Mouse (Mus musculus) intestine, postnatal 0 days (tissue): Measurements from ENCODE around the gene Gsk3a. TPM values are rescaled to one million over a fixed set of nuclear protein-coding genes. Genes with fewer than 3 reads are reported as not detected.

ENCODE experiments used
- ATAC-seq: fragments of 200-750 bp; cut with Nextera tagmentation; 2 replicates; pipeline ENCODE4 v1.8.0; 2017; ENCODE audit warnings: mild to moderate bottlenecking, moderate TSS enrichment, moderate library complexity
- H3K27ac ChIP-seq: fragments of 300-500 bp; sonication (generic); 2 replicates; pipeline ENCODE4 v1.5.1; 2014; ENCODE audit warnings: mild to moderate bottlenecking, low read depth, low read length, moderate library complexity
- H3K27me3 ChIP-seq: fragments of 300-500 bp; sonication (generic); replicated peaks from 2 replicates; pipeline ENCODE4 v1.6.1; 2014; ENCODE audit warnings: low read length, mixed read lengths; ENCODE audit not compliant: control insufficient read depth, insufficient read depth
- H3K36me3 ChIP-seq: fragments of 300-500 bp; sonication (generic); 2 replicates; pipeline ENCODE4 v1.6.1; 2014; ENCODE audit warnings: mild to moderate bottlenecking, moderate library complexity; ENCODE audit not compliant: control insufficient read depth, insufficient read depth
- H3K4me1 ChIP-seq: fragments of 300-500 bp; sonication (generic); replicated peaks from 2 replicates; pipeline ENCODE4 v1.6.1; 2014; ENCODE audit warnings: antibody characterized with exemption, low read length, mixed read lengths; ENCODE audit not compliant: control insufficient read depth, insufficient read depth
- H3K4me2 ChIP-seq: fragments of 300-500 bp; sonication (generic); replicated peaks from 2 replicates; pipeline ENCODE4 v1.6.1; 2014; ENCODE audit warnings: low read depth, mild to moderate bottlenecking, moderate library complexity
- H3K4me3 ChIP-seq: fragments of 300-500 bp; sonication (generic); 2 replicates; pipeline ENCODE4 v1.5.1; 2014; ENCODE audit warnings: low read depth, low read length
- H3K9ac ChIP-seq: fragments of 300-500 bp; sonication (generic); 2 replicates; pipeline ENCODE4 v1.6.1; 2014; ENCODE audit warnings: mild to moderate bottlenecking, low read depth, low read length
- H3K9me3 ChIP-seq: fragments of 300-500 bp; sonication (generic); 2 replicates; pipeline ENCODE4 v1.6.1; 2016; ENCODE audit warnings: mixed run types; ENCODE audit not compliant: control insufficient read depth
- CTCF ChIP-seq: sonication (generic); IDR thresholded peaks from 2 replicates; pipeline ENCODE4 v1.5.1; 2016; ENCODE audit warnings: low read depth, mild to moderate bottlenecking, control low read depth, antibody characterized with exemption, moderate library complexity
- WGBS: fragments of 180-500 bp; shearing (Covaris S2); extraction: QIAGEN DNeasy Blood & Tissue Kit; methylation state at CpG from one replicate; pipeline ENCODE4 v1.1.7; 2014; 5-methylcytosine and 5-hydroxymethylcytosine counted together
- polyA plus RNA-seq: library from polyadenylated mRNA; unstranded; fragments of >200 nt; fragmentation: Nextera tagmentation; extraction: Ambion mirVana; gene quantifications from 2 replicates; pipeline ENCODE4 v1.2.1, GENCODE M21; 2015

Gene Gsk3a
- polyA plus RNA-seq, 1 experiment from 2014 or later = 9.7 TPM

DNA sequence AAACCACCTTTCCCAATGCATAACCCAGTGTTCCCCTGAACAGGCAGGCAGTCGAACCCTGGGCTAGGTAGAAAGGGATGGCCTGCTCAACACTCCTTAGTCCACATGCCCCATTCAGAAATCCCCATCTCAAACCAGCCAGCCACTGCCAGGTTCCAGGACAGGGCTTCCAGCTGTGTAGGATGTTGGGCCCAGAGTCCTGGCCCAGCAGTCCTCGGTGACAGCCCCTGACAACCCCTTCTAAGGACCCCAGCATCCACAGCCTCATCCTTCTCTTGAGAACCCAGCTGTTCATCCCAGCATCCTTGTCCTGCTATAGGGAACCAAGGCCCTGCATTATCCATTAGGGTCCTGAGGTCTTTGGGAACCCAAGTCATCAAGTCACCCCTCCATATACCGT lies 9.8 kb upstream of the Gsk3a start:
- 16% methylated on average over 3 of the region's 3 CpGs for WGBS
- ATAC-seq = no peak
- Histone ChIP-seq H3K27ac (no peak overlapping the region), H3K4me3 (peak overlapping the region; percentile 91), H3K4me1 (peaks cover 7% of the 10 kb centered on the region; the same call in 1 of the 2 replicates), H3K36me3 (peaks cover 33% of the 10 kb centered on the region), H3K9ac (0 out of 2 replicates have a peak overlapping the region, but pooled peaks have one; percentile 11), H3K27me3 (no peaks in the 10 kb centered on the region), H3K4me2 (peak overlapping the region; percentile 73), H3K9me3 (no peaks in the 10 kb centered on the region)
- no peak for TF ChIP-seq CTCF

DNA sequence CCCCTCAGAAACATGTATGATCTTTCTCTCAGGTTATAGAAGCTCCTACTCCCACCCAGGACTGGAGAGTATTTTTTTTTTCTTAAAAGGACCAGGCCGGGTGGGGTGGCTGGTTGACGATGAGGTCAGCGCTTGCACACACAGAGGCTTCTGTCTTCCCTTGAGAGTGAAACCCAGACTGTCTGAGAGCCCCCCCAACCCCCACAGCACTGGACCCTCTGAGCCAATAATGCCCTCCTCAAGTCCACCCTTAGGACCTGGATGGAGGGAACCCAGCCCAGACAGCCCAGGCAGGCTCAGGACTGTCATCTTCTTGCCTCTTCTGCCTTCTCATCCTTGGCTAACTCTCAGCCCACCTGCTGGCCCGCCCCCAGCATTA lies 9.1 kb upstream of the Gsk3a start:
- Histone ChIP-seq H3K9me3 (no peaks in the 10 kb centered on the region), H3K4me3 (no peak overlapping the region)
- 21% methylated on average over 4 of the region's 4 CpGs for WGBS

DNA sequence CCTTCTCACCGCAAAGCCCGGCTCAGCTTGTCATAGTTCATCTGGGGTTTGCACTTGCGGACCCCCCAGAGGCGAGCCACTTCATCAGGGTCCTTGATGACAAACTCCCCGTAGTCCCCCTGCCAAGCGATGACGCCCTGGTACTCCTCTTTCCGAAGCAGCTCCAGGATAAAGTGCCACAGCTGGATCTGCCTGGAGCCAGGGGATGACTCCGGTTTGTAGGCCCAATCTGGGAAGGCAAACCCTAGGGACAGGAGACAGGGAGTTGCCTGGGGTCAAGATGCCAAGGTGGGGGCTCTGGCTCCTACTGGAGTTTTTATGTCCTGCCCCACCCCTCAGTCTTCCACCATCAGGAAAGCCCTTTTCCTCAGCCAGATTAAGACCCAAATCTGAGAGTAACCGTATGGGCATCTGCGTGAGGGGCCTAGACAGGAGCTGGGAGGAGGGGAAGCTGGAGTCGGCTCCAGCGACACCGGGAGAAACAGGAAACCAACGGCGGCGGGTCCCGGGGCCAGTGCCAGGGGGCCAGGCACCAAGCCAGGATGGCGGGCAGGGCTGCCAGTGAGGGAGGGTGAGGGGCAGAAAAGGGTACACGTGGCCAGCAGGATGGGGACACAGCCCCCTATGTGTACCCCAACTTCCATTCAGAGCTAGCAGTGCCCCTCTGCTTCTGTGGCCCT lies 8.6 kb upstream of the Gsk3a start:
- WGBS = 48% methylated on average over 20 of the region's 20 CpGs
- TF ChIP-seq CTCF = no peak
- Histone ChIP-seq H3K4me3 (no peak overlapping the region), H3K9ac (0 out of 2 replicates have a peak overlapping the region, but pooled peaks have one; percentile 7), H3K27me3 (no peaks in the 10 kb centered on the region), H3K9me3 (no peaks in the 10 kb centered on the region), H3K4me2 (peak overlapping the region; percentile 73), H3K36me3 (peaks cover 33% of the 10 kb centered on the region), H3K27ac (no peak overlapping the region; the same call in 1 of the 2 replicates), H3K4me1 (peaks cover 5% of the 10 kb centered on the region; the same call in 1 of the 2 replicates)
- no peak for ATAC-seq

More for the DNA sequence above, 9.1 kb upstream of the Gsk3a start:
- no peaks in the 10 kb centered on the region for H3K27me3 ChIP-seq
- ATAC-seq = no peak
- peaks cover 7% of the 10 kb centered on the region; the same call in 1 of the 2 replicates for H3K4me1 ChIP-seq
- H3K4me2 ChIP-seq = peak overlapping the region; percentile 73
- peaks cover 33% of the 10 kb centered on the region for H3K36me3 ChIP-seq
- TF ChIP-seq CTCF = no peak
- 0 out of 2 replicates have a peak overlapping the region, but pooled peaks have one; percentile 7 for H3K9ac ChIP-seq
- H3K27ac ChIP-seq = 0 out of 2 replicates have a peak overlapping the region, but pooled peaks have one; percentile 7

DNA sequence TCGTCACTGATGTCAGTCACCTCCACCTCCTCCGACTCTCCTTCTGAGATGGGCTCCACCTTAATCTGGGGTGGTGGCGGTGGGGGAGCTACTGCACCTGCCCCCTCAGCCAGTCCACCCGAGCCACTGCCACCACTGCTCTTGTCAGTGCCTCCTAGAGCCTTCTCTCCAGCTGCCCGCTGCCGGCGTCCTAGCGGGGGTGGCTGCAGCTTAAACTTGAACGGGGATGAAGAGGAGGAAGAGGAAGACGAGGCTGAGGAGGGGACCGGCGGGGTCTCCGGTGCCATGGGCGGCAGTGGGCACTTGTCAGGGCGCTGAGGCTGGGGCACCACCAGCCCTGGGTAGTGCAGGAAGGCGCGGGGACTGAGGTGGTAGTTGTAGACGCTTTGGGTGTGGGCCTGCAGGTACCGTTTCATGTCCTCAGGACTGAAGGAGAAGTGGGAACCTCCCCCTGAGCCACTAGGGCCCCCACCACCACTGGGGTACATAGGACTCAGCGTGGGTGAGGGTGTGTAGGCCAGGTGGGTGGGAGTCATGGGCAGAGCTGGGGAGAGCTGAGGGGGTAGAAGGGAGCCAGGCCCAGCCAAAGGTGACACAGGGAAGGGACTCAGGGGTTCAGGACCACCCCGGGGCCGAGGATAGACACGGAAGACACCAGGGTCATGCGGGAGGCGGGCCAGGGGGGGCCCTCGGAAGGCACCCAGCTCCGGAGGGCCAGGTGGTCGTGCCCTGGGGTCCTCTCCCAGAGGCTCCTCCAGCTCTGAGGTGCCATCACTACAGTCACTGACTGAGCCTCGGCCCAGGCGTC lies 7.1 kb upstream of the Gsk3a start:
- Histone ChIP-seq H3K9ac (no peak overlapping the region), H3K27ac (no peak overlapping the region; the same call in 1 of the 2 replicates), H3K36me3 (peaks cover 33% of the 10 kb centered on the region), H3K4me1 (peaks cover 2% of the 10 kb centered on the region; the same call in 1 of the 2 replicates), H3K27me3 (no peaks in the 10 kb centered on the region), H3K9me3 (no peaks in the 10 kb centered on the region), H3K4me3 (no peak overlapping the region), H3K4me2 (no peak overlapping the region)
- TF ChIP-seq CTCF = no peak
- 85% methylated on average over 30 of the region's 30 CpGs for WGBS
- no peak for ATAC-seq

DNA sequence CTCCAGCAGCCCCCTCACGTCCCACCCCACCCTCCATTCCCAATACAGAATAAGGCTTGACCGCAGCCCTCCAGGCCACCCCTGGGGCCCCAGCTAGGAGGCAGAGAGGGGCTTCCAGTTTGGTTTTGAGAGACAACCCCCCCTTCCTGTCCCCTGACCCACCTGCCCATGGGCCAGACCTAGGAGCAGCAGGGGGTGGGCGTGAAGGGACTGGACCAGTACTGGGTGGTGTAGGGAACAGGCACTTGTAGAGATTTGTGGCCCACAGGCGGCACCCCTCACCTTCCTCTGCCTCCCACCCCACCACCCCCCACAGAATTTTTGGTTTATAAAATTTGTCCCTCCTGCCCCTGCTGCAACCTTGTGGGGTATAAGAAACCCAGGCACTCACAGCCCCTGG lies 5.7 kb upstream of the Gsk3a start:
- TF ChIP-seq CTCF = no peak

DNA sequence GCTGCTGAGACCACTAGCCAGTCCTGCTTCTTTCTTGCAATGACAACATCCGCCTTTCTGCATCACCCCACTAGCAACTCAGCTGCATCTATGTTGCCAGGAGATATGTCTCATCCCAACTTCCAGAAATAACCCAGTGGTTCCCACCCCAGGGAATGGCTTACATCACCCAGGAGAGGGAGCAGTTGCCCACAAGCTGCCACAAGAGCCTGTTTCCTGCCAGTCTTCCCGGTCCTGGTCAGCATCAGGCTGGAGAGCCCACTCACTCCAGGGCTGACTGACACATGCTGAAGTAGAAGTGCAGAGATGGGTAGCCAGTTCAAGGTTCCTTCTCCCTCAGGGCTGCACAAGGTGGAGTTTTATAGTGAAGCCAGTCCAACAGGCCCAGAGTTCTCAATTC lies 3.4 kb upstream of the Gsk3a start:
- H3K27ac ChIP-seq = no peak overlapping the region
- no peaks in the 10 kb centered on the region for H3K27me3 ChIP-seq
- 21% methylated on average over 2 of the region's 2 CpGs for WGBS
- H3K9me3 ChIP-seq = no peaks in the 10 kb centered on the region
- no peak overlapping the region for H3K9ac ChIP-seq
- H3K36me3 ChIP-seq = peaks cover 29% of the 10 kb centered on the region
- H3K4me2 ChIP-seq = no peak overlapping the region
- peak; percentile 87 for TF ChIP-seq CTCF
- H3K4me3 ChIP-seq = no peak overlapping the region
- ATAC-seq = no peak
- no peaks in the 10 kb centered on the region for H3K4me1 ChIP-seq

More for the DNA sequence above, 5.7 kb upstream of the Gsk3a start:
- no peak overlapping the region for H3K4me3 ChIP-seq
- no peak overlapping the region for H3K9ac ChIP-seq
- 94% methylated on average over 4 of the region's 4 CpGs for WGBS
- H3K36me3 ChIP-seq = peaks cover 33% of the 10 kb centered on the region
- no peaks in the 10 kb centered on the region for H3K27me3 ChIP-seq
- no peaks in the 10 kb centered on the region for H3K9me3 ChIP-seq
- peaks cover 2% of the 10 kb centered on the region; the same call in 1 of the 2 replicates for H3K4me1 ChIP-seq
- no peak for ATAC-seq
- no peak overlapping the region for H3K27ac ChIP-seq
- H3K4me2 ChIP-seq = no peak overlapping the region
